Mouse (Mus musculus): Measurements from ENCODE around the gene Ctrc. TPM values are rescaled to one million over a fixed set of nuclear protein-coding genes. Genes with fewer than 3 reads are reported as not detected.

Ctrc gene
- total RNA-seq, 2 experiments from 2014 or later: not detected

DNA sequence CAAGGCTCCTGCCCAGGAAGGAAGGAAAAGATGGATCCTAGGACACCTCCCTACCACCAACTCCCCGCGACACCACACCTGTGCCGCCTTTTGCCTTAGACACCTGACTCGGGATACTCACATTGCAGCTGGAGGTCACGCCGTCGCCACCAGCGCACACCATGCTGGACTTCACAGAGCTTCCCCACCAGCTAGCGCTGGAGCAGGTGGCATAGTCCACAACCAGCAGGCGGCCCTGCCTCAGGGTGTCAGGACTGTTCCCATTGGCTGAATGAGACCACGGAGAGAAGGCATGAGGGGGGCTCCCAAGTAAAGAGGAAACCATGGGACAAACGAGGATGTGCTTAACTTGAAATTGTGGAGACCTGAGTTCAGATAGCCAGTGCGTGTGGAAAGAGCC, 27.3 kb downstream of the Ctrc start:
- DNase-seq: no peak

- DNase-seq: no peak
Measured at GRCm38 (mm10) chr4:141817706-141818105, 28.5 kb downstream of the Ctrc start.

DNA sequence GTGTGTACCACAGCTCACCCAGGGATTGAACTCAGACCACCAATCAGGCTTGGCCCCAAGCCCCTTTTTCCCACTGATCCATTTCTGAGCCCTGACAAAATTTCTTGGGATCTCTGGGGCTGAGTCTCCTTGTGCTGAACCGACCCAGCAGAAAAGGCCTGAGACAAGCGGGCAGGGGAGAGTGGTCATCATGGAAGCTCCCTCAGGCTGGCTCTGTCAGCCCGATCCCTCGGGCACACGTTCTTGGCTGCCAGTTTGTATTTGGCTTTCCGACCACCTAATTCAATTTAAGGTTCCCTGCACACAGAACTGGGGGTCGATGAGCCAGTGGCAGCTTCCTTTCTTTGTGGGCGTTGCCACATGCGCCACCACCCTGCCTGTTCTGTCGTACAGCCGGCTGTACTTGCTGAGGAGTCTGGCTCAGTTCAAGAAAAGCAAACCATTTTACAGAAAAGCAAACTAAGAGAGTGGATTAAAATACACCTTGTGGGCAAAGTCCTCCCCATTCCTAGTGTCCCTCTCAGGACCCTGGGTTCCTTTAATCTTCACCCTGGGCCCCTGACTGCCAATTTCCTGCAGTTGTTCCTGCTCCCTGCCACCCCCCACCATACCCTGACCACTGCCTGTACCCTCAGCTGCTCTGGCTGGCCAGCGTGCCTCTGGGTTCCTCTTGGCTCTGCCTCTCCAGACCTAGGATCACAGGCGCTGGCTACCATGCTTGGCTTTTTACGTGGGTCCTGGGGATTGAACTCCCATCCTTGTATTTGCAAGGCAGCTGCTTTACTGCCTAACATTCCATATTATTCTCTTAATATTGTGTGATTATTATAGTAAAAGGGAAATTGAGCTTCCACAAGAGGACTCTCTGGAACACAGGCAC, 29.1 kb downstream of the Ctrc start:
- peak; percentile 34 to 43 for DNase-seq

DNA sequence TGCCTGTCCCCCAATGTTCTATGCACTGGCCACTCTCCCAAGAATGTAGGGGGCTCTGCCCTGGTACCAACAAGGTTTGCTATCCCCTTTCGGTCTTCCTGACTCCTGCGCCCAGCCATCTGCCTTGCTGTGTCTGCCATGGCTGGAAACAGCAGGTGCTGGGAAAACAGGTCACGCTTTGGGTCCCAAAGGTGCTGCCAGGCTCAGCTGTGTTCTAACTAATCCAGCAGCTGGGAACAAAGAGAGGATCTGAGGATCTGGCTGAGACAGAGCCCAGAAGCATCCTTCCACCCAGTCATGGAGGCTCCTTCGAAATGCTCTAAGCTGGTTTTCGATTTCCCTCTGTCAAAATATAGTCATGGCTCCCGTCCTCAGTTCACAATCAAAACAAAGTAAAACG, 29.9 kb downstream of the Ctrc start:
- no peak for DNase-seq

DNA sequence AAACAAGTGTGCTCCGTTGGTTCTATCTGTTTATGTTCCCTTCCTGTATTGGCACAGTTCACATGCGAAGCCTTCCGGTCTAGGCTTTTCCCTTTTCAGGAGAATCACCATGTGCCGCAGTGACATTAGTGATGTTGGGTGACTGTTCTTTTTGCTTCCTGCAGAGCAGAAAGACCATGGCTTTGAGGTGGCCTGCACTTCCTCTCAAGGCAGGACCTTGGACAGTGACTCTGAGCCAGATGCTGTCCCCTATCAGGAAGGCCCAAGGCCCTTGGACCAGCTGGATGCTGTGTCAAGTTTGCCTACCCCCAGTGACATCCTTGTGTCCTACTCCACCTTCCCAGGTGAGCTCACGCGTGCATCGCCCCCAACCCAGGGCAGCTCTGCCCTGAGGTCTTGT, 34.8 kb downstream of the Ctrc start:
- no peak for DNase-seq

- DNase-seq: no peak
Measured at GRCm38 (mm10) chr4:141810975-141811374, 35.2 kb downstream of the Ctrc start.

DNA sequence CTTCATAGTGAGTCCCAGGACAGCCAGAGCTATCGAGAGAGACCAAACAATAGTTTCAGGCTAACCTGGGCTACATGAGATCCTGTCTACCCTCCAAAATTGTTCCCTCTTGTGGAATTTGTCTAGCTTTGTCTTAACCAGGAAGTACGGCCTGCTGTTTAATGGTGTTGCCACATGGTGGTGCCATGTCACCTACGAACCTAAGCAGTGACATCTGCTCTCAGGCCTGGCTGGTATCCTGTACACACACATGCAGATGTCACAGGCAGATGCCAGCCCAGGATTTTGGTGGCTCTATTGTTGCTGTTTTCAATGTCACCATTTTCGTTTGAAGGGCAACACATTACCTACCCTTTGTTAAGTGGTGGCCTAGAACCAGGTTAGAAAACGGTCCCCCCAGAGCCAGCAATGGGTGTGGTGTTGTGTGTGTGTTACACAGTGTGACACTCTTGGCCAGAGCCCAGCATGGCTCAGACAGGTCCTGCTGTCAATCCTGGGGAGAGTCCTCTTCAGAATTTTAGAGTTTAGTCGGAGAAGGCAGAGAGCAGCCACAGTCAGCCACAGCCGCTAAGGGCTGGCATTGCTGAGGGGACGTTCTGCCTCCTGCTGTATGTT, 36.2 kb downstream of the Ctrc start:
- DNase-seq: peak; percentile 34 to 45

DNA sequence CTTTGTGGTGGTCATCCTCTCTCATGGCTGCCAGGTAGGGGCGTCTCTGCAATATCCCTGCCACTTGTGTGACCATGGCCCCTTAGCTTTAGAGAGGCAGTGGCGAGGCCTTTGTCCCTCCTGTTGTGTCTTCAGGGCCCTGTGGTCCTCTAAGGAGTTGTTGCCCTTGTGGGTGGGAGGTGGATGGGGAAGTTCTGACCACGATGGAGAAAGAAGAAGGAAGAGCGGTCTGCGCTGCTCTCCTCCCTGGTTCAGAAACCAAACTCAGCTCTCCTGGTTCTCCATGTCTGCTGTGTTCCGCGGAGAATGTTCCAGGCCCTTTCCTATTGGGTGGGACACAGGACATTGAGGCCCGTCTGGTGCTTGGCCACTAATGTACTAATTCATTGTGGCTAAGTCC, 40.3 kb downstream of the Ctrc start:
- DNase-seq: no peak

- DNase-seq: no peak
Measured at GRCm38 (mm10) chr4:141804105-141804504, 42.1 kb downstream of the Ctrc start.

DNA sequence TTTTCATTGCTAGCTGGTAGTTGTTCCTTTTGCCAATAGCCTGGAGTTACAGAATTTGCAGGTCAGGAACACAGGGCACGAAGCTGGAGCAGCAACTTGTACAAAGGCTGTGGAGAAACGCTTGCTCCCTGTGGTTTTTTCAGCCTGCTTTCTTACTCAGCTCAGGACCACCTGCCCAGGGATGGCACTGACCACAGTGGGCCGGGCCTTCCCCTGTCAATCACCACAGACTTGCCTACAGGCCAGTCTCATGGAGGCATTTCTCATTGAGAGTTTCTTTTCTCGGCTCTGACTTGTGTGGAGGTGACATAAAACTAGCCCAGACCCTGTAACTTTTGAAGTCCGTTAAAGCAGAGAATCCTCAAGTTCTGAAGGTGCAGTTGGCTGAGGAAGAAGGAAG, 48.6 kb downstream of the Ctrc start:
- DNase-seq: no peak

DNA sequence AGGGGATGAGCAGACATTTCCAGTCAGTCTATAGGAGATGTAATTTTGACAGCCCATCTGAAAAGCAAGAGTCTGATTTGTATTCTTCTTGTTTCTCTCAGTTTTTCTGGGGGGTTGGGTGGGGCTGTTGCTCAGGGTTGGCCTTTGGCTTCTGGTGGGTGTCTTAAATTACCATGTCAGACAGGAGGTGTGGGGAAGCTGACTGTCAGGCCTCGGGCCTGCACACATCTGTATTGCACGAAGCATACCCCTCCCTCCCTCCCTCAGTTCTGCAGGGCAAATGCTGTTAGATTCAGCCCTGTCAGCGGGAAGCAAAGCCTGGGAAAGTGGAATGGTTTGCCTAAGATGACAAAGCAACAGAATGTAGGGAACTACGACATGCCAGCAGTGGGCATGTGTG, 49.2 kb downstream of the Ctrc start:
- no peak for DNase-seq

GRCm38 (mm10) chr4:141796356-141796755, 49.8 kb downstream of the Ctrc start:
- no peak for DNase-seq

DNA sequence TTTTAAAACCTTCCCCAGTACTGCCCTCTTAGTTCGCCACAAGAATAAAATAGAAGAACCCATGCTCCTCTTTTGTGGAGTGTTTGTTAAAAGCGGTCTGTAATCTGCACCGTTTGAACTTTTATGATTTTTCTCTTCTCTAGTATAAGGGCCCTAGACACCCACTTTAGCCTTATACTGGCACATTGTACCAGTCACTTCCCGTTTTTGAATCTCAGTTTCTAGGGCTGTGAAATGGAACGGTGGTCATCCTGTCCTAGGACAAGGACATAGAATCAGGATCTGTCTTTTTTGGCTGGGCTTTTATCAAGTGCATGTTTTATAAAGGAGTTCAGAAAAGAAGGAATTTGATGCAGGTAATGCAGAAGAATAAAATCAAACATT, 52.0 kb downstream of the Ctrc start:
- no peak for DNase-seq

- peak; percentile 94 to 96 for DNase-seq
Measured at GRCm38 (mm10) chr4:141793282-141794151, 52.6 kb downstream of the Ctrc start, which contains the start of gene Casp9. Gene Casp9 (plus strand): TSS chr4:141793612.

GRCm38 (mm10) chr4:141792554-141793281, 53.4 kb downstream of the Ctrc start:
- no peak for DNase-seq

GRCm38 (mm10) chr4:141791951-141792350, 54.2 kb downstream of the Ctrc start:
- no peak for DNase-seq

DNA sequence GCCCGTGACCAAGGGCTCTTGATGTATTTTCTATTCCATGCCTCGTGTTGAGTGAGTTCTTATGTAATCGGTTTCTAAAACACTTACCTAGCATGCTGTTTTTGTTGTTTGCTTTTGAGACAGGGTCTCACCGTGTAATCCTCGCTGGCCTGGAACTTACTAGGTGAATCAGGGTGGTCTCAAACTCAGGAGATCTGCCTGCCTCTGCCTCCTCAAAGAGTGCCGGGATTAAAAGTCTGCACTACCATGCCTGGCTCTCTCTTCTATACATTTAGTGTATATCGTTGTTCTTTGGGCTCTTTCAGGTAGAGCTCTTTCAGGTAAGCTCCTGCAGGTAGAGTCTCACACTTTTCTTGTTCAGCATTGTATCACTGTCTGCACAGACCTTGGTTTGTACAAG, 54.7 kb downstream of the Ctrc start:
- DNase-seq: no peak

DNA sequence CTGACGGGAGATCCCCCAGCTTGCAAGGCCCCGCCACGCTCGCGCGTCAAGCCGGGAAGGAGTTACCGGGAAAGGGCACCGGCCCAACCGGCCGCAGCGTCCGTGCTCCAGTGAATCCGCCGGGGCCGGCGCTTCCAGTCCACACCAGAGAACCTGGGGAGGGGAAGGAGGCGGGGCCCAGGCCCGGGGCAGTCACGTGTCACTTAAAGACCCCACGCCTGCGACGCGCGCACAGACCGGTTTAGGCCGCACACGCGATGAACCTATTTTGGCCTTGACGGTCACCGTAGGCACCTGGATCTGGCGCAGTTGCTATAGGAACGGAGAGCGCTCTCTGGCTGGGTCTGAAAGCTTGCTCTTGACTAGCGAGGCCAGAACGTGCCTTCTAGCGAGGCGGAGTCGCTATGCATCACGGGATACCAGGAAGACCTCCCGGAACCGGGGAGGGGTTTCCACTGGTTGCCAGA, 55.6 kb downstream of the Ctrc start, which contains the start of gene Dnajc16:
TSS of gene Dnajc16 (minus strand) at position 408 of the 467 bp plus-strand sequence.
- peak; percentile 97 for DNase-seq

- DNase-seq: no peak
Measured at GRCm38 (mm10) chr4:141789564-141790218, 56.5 kb downstream of the Ctrc start.

GRCm38 (mm10) chr4:141787462-141787861, 58.7 kb downstream of the Ctrc start:
- DNase-seq: no peak

DNA sequence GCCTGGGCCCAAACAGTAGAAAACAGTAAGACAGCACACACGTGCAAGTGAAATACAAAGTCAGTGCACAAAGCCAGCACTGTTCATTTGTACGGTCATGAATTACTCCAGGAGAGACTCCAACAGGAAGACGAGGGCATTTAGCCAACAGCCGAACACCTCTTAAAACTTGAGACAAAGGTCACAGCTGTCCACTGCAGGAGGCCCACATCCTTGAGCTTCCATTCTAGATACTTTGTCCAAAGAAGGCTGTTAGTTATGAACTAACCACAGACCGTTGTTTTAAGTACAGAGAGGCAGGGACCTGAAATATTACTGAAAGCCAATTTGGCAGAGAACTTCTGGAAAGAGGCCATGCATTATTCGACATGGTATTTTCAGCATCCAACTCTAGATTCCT, 59.1 kb downstream of the Ctrc start:
- no peak for DNase-seq

DNA sequence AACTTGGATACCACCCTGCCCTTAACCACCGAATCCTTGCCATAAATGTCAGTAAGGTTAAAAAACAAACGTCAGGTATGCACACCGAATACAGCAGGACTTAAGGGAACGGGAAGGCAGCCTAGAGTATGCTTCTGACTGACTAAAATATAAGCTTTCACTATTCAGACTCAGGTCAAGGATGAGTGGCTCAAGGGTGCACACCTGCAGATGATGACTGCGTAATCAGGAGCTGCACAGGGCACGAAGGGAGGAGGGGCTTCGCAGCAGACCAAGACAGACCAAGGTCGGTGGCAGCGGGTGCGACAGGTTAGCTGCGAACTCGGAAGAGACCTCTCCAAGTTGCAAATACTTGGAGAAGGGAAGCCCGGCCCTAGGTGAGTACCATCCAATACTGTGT, 60.0 kb downstream of the Ctrc start:
- DNase-seq: no peak
